Mouse (Mus musculus) lung, postnatal 0 days (tissue): Measurements from ENCODE around the gene Ttc30a2. TPM values are rescaled to one million over a fixed set of nuclear protein-coding genes. Genes with fewer than 3 reads are reported as not detected.

Experiments
- ATAC-seq: fragments of 200-750 bp; cut with Nextera tagmentation; 2 replicates; pipeline ENCODE4 v1.8.0; 2017; ENCODE audit warnings: moderate library complexity
- DNase-seq: peaks from one replicate; pipeline ENCODE4 v3.0.0-alpha.2; 2016; ENCODE audit warnings: low spot score
- H3K27ac ChIP-seq: fragments of 300-500 bp; sonication (generic); 2 replicates; pipeline ENCODE4 v1.5.1; 2014; ENCODE audit warnings: antibody characterized with exemption, mild to moderate bottlenecking, low read length, mixed read lengths
- H3K27me3 ChIP-seq: fragments of 300-500 bp; sonication (generic); replicated peaks from 2 replicates; pipeline ENCODE4 v1.6.1; 2014; ENCODE audit warnings: low read length, mixed read lengths; ENCODE audit not compliant: insufficient read depth
- H3K36me3 ChIP-seq: fragments of 300-500 bp; sonication (generic); 2 replicates; pipeline ENCODE4 v1.6.1; 2014; ENCODE audit warnings: low read length, mixed read lengths; ENCODE audit not compliant: insufficient read depth
- H3K4me1 ChIP-seq: fragments of 300-500 bp; sonication (generic); 2 replicates; pipeline ENCODE4 v1.6.1; 2014; ENCODE audit warnings: antibody characterized with exemption, low read depth, low read length, mixed read lengths; ENCODE audit not compliant: insufficient read depth
- H3K4me2 ChIP-seq: fragments of 300-500 bp; sonication (generic); replicated peaks from 2 replicates; pipeline ENCODE4 v1.6.1; 2014; ENCODE audit warnings: low read depth, mild to moderate bottlenecking, low read length, moderate library complexity, mixed read lengths
- H3K4me3 ChIP-seq: fragments of 300-500 bp; sonication (generic); 2 replicates; pipeline ENCODE4 v1.5.1; 2014; ENCODE audit warnings: low read depth, low read length
- H3K9ac ChIP-seq: fragments of 300-500 bp; sonication (generic); replicated peaks from 2 replicates; pipeline ENCODE4 v1.6.1; 2014; ENCODE audit warnings: low read depth, mild to moderate bottlenecking
- H3K9me3 ChIP-seq: fragments of 300-500 bp; sonication (generic); 2 replicates; pipeline ENCODE4 v1.6.1; 2016; ENCODE audit warnings: low read length, mixed read lengths
- CTCF ChIP-seq: IDR thresholded peaks from 2 replicates; pipeline ENCODE4 v1.5.1; 2016; ENCODE audit warnings: antibody characterized with exemption, mild to moderate bottlenecking
- EP300 ChIP-seq: IDR thresholded peaks from 2 replicates; pipeline ENCODE4 v1.6.1; 2016; ENCODE audit warnings: antibody characterized with exemption, mild to moderate bottlenecking, control low read depth
- whole genome bisulfite sequencing: fragments of 180-500 bp; shearing (Covaris S2); extraction: QIAGEN DNeasy Blood & Tissue Kit; methylation state at CpG from one replicate; pipeline ENCODE4 v1.1.7; 2014; 5-methylcytosine and 5-hydroxymethylcytosine counted together
- polyA plus RNA-seq: library from polyadenylated mRNA; unstranded; fragments of >200 nt; fragmentation: Nextera tagmentation; extraction: Ambion mirVana; gene quantifications from 2 replicates; pipeline ENCODE4 v1.2.1, GENCODE M21; 2015

Gene Ttc30a2
- polyA plus RNA-seq, 1 experiment from 2014 or later = 0.25 TPM

- Histone ChIP-seq H3K4me3 (no peak overlapping the region), H3K9ac (no peak overlapping the region), H3K9me3 (no peaks in the 10 kb centered on the region), H3K27ac (no peak overlapping the region), H3K36me3 (no peaks in the 10 kb centered on the region), H3K4me1 (peaks cover 4% of the 10 kb centered on the region; the same call in 1 of the 2 replicates), H3K4me2 (no peak overlapping the region), H3K27me3 (no peaks in the 10 kb centered on the region)
- TF ChIP-seq EP300 = no peak
- TF ChIP-seq CTCF = peak; percentile 84
- peak; percentile 72 for DNase-seq
- 53% methylated on average over 13 of the region's 13 CpGs for WGBS
- peak; percentile 53 for ATAC-seq
Observed at GRCm38 (mm10) chr2:75990885-75991539, 13.0 kb upstream of the Ttc30a2 start.

GRCm38 (mm10) chr2:75989694-75990093 is 11.7 kb upstream of the Ttc30a2 start:
- no peak for ATAC-seq
- peaks cover 4% of the 10 kb centered on the region; the same call in 1 of the 2 replicates for H3K4me1 ChIP-seq

GRCm38 (mm10) chr2:75988779-75989363 is 10.9 kb upstream of the Ttc30a2 start:
- no peaks in the 10 kb centered on the region for H3K27me3 ChIP-seq
- H3K9me3 ChIP-seq = no peaks in the 10 kb centered on the region
- no peaks in the 10 kb centered on the region for H3K36me3 ChIP-seq
- DNase-seq (no peak), ATAC-seq (no peak)
- peaks cover 4% of the 10 kb centered on the region; the same call in 1 of the 2 replicates for H3K4me1 ChIP-seq
- H3K4me2 ChIP-seq = no peak overlapping the region
- H3K9ac ChIP-seq = no peak overlapping the region
- H3K4me3 ChIP-seq = no peak overlapping the region
- TF ChIP-seq CTCF = no peak
- no peak for TF ChIP-seq EP300
- 40% methylated on average over 7 of the region's 7 CpGs for WGBS
- H3K27ac ChIP-seq = no peak overlapping the region

More at GRCm38 (mm10) chr2:75989694-75990093, 11.7 kb upstream of the Ttc30a2 start:
- TF ChIP-seq CTCF = no peak
- TF ChIP-seq EP300 = no peak
- H3K27ac ChIP-seq = no peak overlapping the region
- no peaks in the 10 kb centered on the region for H3K27me3 ChIP-seq
- no peak overlapping the region for H3K4me3 ChIP-seq
- no peak overlapping the region for H3K9ac ChIP-seq
- DNase-seq = no peak
- 72% methylated on average over 4 of the region's 4 CpGs for WGBS
- H3K36me3 ChIP-seq = no peaks in the 10 kb centered on the region
- H3K4me2 ChIP-seq = no peak overlapping the region
- no peaks in the 10 kb centered on the region for H3K9me3 ChIP-seq

- WGBS = 40% methylated on average over 4 of the region's 4 CpGs
- H3K36me3 ChIP-seq = no peaks in the 10 kb centered on the region
- TF ChIP-seq CTCF (no peak), EP300 (no peak)
- peaks cover 4% of the 10 kb centered on the region; the same call in 1 of the 2 replicates for H3K4me1 ChIP-seq
- H3K4me2 ChIP-seq = no peak overlapping the region
- H3K9me3 ChIP-seq = no peaks in the 10 kb centered on the region
- no peaks in the 10 kb centered on the region for H3K27me3 ChIP-seq
- ATAC-seq (no peak), DNase-seq (no peak)
- no peak overlapping the region for H3K9ac ChIP-seq
- no peak overlapping the region for H3K27ac ChIP-seq
- H3K4me3 ChIP-seq = no peak overlapping the region
Observed at GRCm38 (mm10) chr2:75988378-75988777, 10.4 kb upstream of the Ttc30a2 start.

GRCm38 (mm10) chr2:75987739-75988138 is 9.8 kb upstream of the Ttc30a2 start:
- DNase-seq = no peak
- no peak overlapping the region for H3K27ac ChIP-seq
- no peak overlapping the region for H3K4me3 ChIP-seq
- H3K4me2 ChIP-seq = no peak overlapping the region
- H3K9ac ChIP-seq = no peak overlapping the region
- H3K36me3 ChIP-seq = no peaks in the 10 kb centered on the region
- H3K9me3 ChIP-seq = no peaks in the 10 kb centered on the region
- 62% methylated on average over 9 of the region's 9 CpGs for WGBS
- H3K4me1 ChIP-seq = peaks cover 4% of the 10 kb centered on the region; the same call in 1 of the 2 replicates
- H3K27me3 ChIP-seq = no peaks in the 10 kb centered on the region
- ATAC-seq = no peak
- no peak for TF ChIP-seq CTCF
- TF ChIP-seq EP300 = no peak

- no peak overlapping the region for H3K27ac ChIP-seq
- H3K4me1 ChIP-seq = no peaks in the 10 kb centered on the region
- H3K4me3 ChIP-seq = no peak overlapping the region
- no peak for TF ChIP-seq EP300
- peak; percentile 99 for TF ChIP-seq CTCF
- H3K4me2 ChIP-seq = no peak overlapping the region
- WGBS = 0% methylated on average over 2 of the region's 2 CpGs
- no peaks in the 10 kb centered on the region for H3K36me3 ChIP-seq
- no peak overlapping the region for H3K9ac ChIP-seq
- H3K9me3 ChIP-seq = no peaks in the 10 kb centered on the region
- DNase-seq = peak; percentile 93
- no peaks in the 10 kb centered on the region for H3K27me3 ChIP-seq
- peak; percentile 76 for ATAC-seq
Observed at GRCm38 (mm10) chr2:75985124-75985523, 7.2 kb upstream of the Ttc30a2 start.
